Mouse (Mus musculus) bone marrow, adult 2 months (tissue): Measurements from ENCODE around the gene Calhm6. TPM values are rescaled to one million over a fixed set of nuclear protein-coding genes. Genes with fewer than 3 reads are reported as not detected.
A peak's percentile ranks its signal among the peaks of the same experiment; 100 is the strongest.

Experiments
- H3K27ac ChIP-seq: fragments of 200-500 bp; 2 replicates; pipeline ENCODE4 v1.5.1; 2012; ENCODE audit warnings: low read depth, mild to moderate bottlenecking, control low read depth, inconsistent platforms, low read length; ENCODE audit not compliant: control insufficient read depth, poor library complexity, insufficient read depth
- H3K4me1 ChIP-seq: fragments of 200-500 bp; 2 replicates; pipeline ENCODE4 v1.6.1; 2011; ENCODE audit warnings: low read length; ENCODE audit not compliant: control insufficient read depth, insufficient read depth
- H3K4me3 ChIP-seq: fragments of 200-500 bp; replicated peaks from 2 replicates; pipeline ENCODE3; 2011; ENCODE audit warnings: mild to moderate bottlenecking, low read depth, low read length, control low read depth; ENCODE audit not compliant: control insufficient read depth
- CTCF ChIP-seq: fragments of 200-500 bp; IDR thresholded peaks from 2 replicates; pipeline ENCODE4 v1.5.1; 2011; ENCODE audit warnings: low read length, control low read depth; ENCODE audit not compliant: control insufficient read depth, insufficient read depth
- POLR2A ChIP-seq: fragments of 200-500 bp; IDR thresholded peaks from 2 replicates; pipeline ENCODE4 v1.6.1; 2011; ENCODE audit warnings: low read depth, mild to moderate bottlenecking, control low read depth, low read length, borderline replicate concordance; ENCODE audit not compliant: control insufficient read depth
- WGBS: fragments of 180-500 bp; shearing (Covaris S2); methylation state at CpG from one replicate; pipeline ENCODE4 v1.1.7; 2018; 5-methylcytosine and 5-hydroxymethylcytosine counted together
- polyA plus RNA-seq: library from polyadenylated mRNA; stranded (reverse); fragments of >200 nt; gene quantifications from 2 replicates; pipeline ENCODE4 v1.2.4, GENCODE M21; 2011; ENCODE audit warnings: low replicate concordance; ENCODE audit not compliant: missing spikeins, insufficient read depth, insufficient read length

Gene Calhm6
- polyA plus RNA-seq, 1 experiment, result 5.1 TPM

- Histone ChIP-seq H3K27ac (no peak overlapping the region), H3K4me3 (no peak overlapping the region), H3K4me1 (no peaks in the 10 kb centered on the region; the same call in 1 of the 2 replicates)
- no peak for TF ChIP-seq CTCF
- no peak for TF ChIP-seq POLR2A
- 43% methylated on average over 3 of the region's 3 CpGs for WGBS
Measured at GRCm38 (mm10) chr10:34117131-34117530, 10.7 kb downstream of the Calhm6 start.

DNA sequence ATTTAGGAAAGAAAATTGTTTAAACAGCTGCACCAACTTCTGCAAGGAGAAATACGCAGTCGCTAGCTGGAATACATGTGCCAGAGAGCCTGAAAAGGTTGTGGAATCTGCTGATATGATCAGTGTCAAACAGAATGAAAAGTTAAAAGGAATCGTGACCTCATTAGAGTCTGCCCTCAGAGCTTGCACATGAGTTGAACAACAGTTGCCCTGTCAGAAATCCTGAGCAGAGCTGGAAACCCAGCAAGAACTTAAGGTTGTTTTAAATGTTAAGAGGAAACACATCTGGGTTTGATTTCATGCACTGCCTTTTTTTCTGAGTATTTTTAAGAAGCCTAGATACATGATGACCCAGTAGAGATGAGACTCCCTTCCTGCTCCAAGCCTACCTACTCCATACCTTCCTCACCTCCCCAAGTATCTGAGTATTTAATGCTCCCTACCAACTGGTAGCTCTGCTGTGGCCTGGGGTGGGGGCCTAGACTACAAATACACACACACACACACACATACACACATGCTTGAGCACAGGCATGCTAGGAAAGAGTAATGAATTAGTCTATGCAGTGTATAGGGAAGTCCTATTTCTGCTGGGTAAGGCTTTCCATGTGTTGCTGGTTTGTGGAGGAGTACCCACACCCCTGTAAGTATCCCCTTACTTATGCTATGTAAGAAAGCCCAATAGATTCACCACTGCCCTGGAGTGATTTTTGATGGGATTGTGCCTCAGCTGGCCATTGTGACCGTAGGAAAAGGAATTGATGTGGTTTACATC, 15.6 kb downstream of the Calhm6 start:
- TF ChIP-seq CTCF, result no peak
- no peak for TF ChIP-seq POLR2A
- WGBS, result 78% methylated on average over 4 of the region's 4 CpGs
- H3K27ac ChIP-seq, result no peak overlapping the region
- H3K4me1 ChIP-seq, result no peaks in the 10 kb centered on the region
- no peak overlapping the region for H3K4me3 ChIP-seq

GRCm38 (mm10) chr10:34110863-34111465, 16.8 kb downstream of the Calhm6 start:
- TF ChIP-seq CTCF, result no peak
- TF ChIP-seq POLR2A, result no peak
- Histone ChIP-seq H3K4me3 (no peak overlapping the region), H3K27ac (0 out of 2 replicates have a peak overlapping the region, but pooled peaks have one; percentile 15), H3K4me1 (no peaks in the 10 kb centered on the region)
- WGBS, result 73% methylated on average over 13 of the region's 13 CpGs

DNA sequence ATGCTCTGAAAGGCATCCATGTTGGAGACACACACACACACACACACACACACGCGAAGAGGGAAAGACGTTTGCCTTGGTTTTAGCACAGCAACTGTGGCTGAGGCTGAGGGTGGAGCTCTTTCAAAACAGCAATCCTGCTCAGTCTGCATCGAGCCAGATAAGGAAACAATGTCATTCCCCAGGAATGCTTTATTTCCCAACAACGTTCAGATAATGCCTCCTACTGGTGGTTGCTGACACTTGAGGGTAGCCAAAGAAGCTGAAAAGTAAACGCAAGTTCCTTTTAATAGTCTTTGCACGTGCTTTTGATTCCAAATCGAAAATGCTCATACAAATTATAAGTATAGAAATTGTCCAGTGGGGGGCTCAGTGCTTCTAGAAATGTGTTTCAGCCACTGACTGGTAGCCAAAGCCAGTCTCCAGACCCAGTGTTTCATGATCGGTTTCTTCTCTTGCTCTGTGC, 31.3 kb downstream of the Calhm6 start, which contains the start of gene Calhm5:
Calhm5 (minus strand) TSS at position 102 of the 466 bp plus-strand sequence.
- no peak within 1 kb of the TSS for H3K4me3 ChIP-seq
- TF ChIP-seq POLR2A (no peak), CTCF (no peak)
- 3% methylated on average over 9 of the region's 9 CpGs for WGBS
- H3K27ac ChIP-seq, result no peak within 1 kb of the TSS
- H3K4me1 ChIP-seq, result no peaks in the 10 kb centered on the region

GRCm38 (mm10) chr10:34095964-34096363, 31.8 kb downstream of the Calhm6 start:
- no peak for TF ChIP-seq POLR2A
- TF ChIP-seq CTCF, result no peak
- H3K4me3 ChIP-seq, result no peak overlapping the region
- H3K4me1 ChIP-seq, result no peaks in the 10 kb centered on the region
- H3K27ac ChIP-seq, result no peak overlapping the region
- WGBS, result 64% methylated on average over 12 of the region's 12 CpGs

GRCm38 (mm10) chr10:34095147-34095546, 32.6 kb downstream of the Calhm6 start:
- 48% methylated on average over 2 of the region's 2 CpGs for WGBS
- TF ChIP-seq CTCF, result no peak
- no peak for TF ChIP-seq POLR2A

GRCm38 (mm10) chr10:34091888-34092287, 35.9 kb downstream of the Calhm6 start:
- Histone ChIP-seq H3K27ac (no peak overlapping the region), H3K4me3 (no peak overlapping the region), H3K4me1 (no peaks in the 10 kb centered on the region)
- WGBS, result 72% methylated on average over 5 of the region's 5 CpGs
- TF ChIP-seq POLR2A (no peak), CTCF (no peak)

More at GRCm38 (mm10) chr10:34095147-34095546, 32.6 kb downstream of the Calhm6 start:
- H3K27ac ChIP-seq, result no peak overlapping the region
- no peaks in the 10 kb centered on the region for H3K4me1 ChIP-seq
- no peak overlapping the region for H3K4me3 ChIP-seq

GRCm38 (mm10) chr10:34090481-34090880, 37.3 kb downstream of the Calhm6 start:
- TF ChIP-seq CTCF (no peak), POLR2A (no peak)
- no peaks in the 10 kb centered on the region for H3K4me1 ChIP-seq
- WGBS, result 65% methylated on average over 1 of the region's 1 CpGs
- no peak overlapping the region for H3K27ac ChIP-seq
- H3K4me3 ChIP-seq, result no peak overlapping the region
